Mouse (Mus musculus) adrenal gland, adult 2 months (tissue): Measurements from ENCODE around the gene Rgs7. TPM values are rescaled to one million over a fixed set of nuclear protein-coding genes. Genes with fewer than 3 reads are reported as not detected.

Experiments used
- DNase-seq: peaks from one replicate; pipeline ENCODE4 v3.0.0; 2021
- long read RNA-seq: library from polyadenylated mRNA; stranded (forward); transcript quantifications from one replicate; pipeline ENCODE4 v2.0.0, GENCODE M21; 2021
- polyA plus RNA-seq: library from polyadenylated mRNA; depleted of rRNA; stranded (reverse); fragments of >200 nt; gene quantifications from 2 replicates; pipeline ENCODE4 v1.2.3, GENCODE M21; 2012; rRNA removed
- total RNA-seq, 2 experiments: library from RNA; stranded (reverse); gene quantifications; 2 replicates each; pipeline ENCODE4 v1.2.3; 2021

Rgs7 gene
- total RNA-seq (10 to 100 TPM; 22.3 TPM), polyA plus RNA-seq (2.1 and 2.7 TPM in 2 replicates)
- long read RNA-seq, partial matches to known transcripts: 1 of 6 reads
- long read RNA-seq, other reads (novel, unspliced or antisense): 5 of 6 reads

GRCm38 (mm10) chr1:175491861-175492682, at the start of gene Rgs7:
Gene Rgs7, minus strand, starts transcription at chr1:175492500.
- peak; percentile 86 for DNase-seq

- no peak for DNase-seq
These were observed 48.4 kb upstream of the Rgs7 start for GRCm38 (mm10) chr1:175540700-175541099.

GRCm38 (mm10) chr1:175537321-175537720, 45.0 kb upstream of the Rgs7 start:
- DNase-seq: no peak

GRCm38 (mm10) chr1:175529858-175530257, 37.6 kb upstream of the Rgs7 start:
- peak; percentile 46 for DNase-seq

GRCm38 (mm10) chr1:175524626-175525294, 32.5 kb upstream of the Rgs7 start:
- DNase-seq: no peak

- no peak for DNase-seq
These were observed 31.3 kb upstream of the Rgs7 start for GRCm38 (mm10) chr1:175523572-175523971.

- no peak for DNase-seq
These were observed 22.2 kb upstream of the Rgs7 start for GRCm38 (mm10) chr1:175514543-175514942.

- DNase-seq: no peak
These were observed 19.9 kb upstream of the Rgs7 start for GRCm38 (mm10) chr1:175512173-175512572.

GRCm38 (mm10) chr1:175509989-175510388, 17.7 kb upstream of the Rgs7 start:
- DNase-seq: no peak

- no peak for DNase-seq
These were observed 363 bp upstream of the Rgs7 start for GRCm38 (mm10) chr1:175492683-175493043.

- no peak for DNase-seq
These were observed 814 bp downstream of the Rgs7 start for GRCm38 (mm10) chr1:175491511-175491860.

- DNase-seq: no peak
These were observed 7.2 kb downstream of the Rgs7 start for GRCm38 (mm10) chr1:175485109-175485508.

GRCm38 (mm10) chr1:175473060-175473459, 19.2 kb downstream of the Rgs7 start:
- DNase-seq: no peak

GRCm38 (mm10) chr1:175469087-175469788, 23.1 kb downstream of the Rgs7 start:
- DNase-seq: no peak

GRCm38 (mm10) chr1:175464566-175464965, 27.7 kb downstream of the Rgs7 start:
- no peak for DNase-seq

- DNase-seq: no peak
These were observed 29.9 kb downstream of the Rgs7 start for GRCm38 (mm10) chr1:175462351-175462750.

GRCm38 (mm10) chr1:175454041-175454636, 38.2 kb downstream of the Rgs7 start:
- DNase-seq: no peak

- DNase-seq: no peak
These were observed 44.3 kb downstream of the Rgs7 start for GRCm38 (mm10) chr1:175448017-175448416.

- no peak for DNase-seq
These were observed 49.4 kb downstream of the Rgs7 start for GRCm38 (mm10) chr1:175442939-175443338.

- DNase-seq: peak; percentile 36
These were observed 50.3 kb downstream of the Rgs7 start for GRCm38 (mm10) chr1:175442025-175442424.

- DNase-seq: no peak
These were observed 58.6 kb downstream of the Rgs7 start for GRCm38 (mm10) chr1:175433622-175434204.

- no peak for DNase-seq
These were observed 59.2 kb downstream of the Rgs7 start for GRCm38 (mm10) chr1:175433128-175433527.
